Mouse (Mus musculus): ENCODE measurements around the gene Tbc1d22a. TPM values are rescaled to one million over a fixed set of nuclear protein-coding genes. Genes with fewer than 3 reads are reported as not detected.

The Tbc1d22a gene
- polyA plus RNA-seq, 1 experiment from 2014 or later: 16.6 TPM

- no peaks in the 10 kb centered on the region for H3K4me1 ChIP-seq (ENCODE audit: insufficient read depth, low read length)
- ATAC-seq (ENCODE audit: low FRiP score, low TSS enrichment): no peak
- no peak overlapping the region for H3K9ac ChIP-seq (replicated peaks; ENCODE audit: low read length)
- no peak overlapping the region for H3K4me2 ChIP-seq (replicated peaks; ENCODE audit: low read depth, low read length)
- H3K27me3 ChIP-seq (ENCODE audit: insufficient read depth, low read length): no peaks in the 10 kb centered on the region
- H3K36me3 ChIP-seq (ENCODE audit: insufficient read depth, low read length): no peaks in the 10 kb centered on the region
- no peak overlapping the region for H3K4me3 ChIP-seq (ENCODE audit: low read length)
- H3K9me3 ChIP-seq (ENCODE audit: low read length): no peaks in the 10 kb centered on the region
- 72% methylated on average over 8 of the region's 8 CpGs for WGBS
- no peak overlapping the region for H3K27ac ChIP-seq (ENCODE audit: low read length)
These were observed 248.4 kb downstream of the Tbc1d22a start for GRCm38 (mm10) chr15:86462636-86463035.

DNA sequence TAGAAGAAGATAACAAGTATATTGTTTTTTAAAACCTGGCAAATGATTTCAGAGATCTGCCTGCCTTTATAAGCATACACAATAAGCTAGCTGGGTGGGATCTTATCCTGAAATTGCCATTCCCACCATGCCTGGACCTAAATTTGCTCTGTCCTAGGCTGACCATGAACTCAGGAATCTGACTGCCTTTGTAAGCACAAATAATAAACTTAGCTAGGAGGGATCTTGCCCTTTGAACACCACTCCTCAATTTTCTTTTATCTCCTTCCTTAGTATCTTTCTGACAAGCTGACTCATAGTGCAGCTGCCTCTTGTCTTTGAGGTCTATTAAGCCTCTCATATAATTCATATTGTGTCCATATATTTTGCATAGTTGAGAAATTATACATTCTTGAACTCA lies 253.8 kb downstream of the Tbc1d22a start:
- Histone ChIP-seq H3K4me1 (ENCODE audit: insufficient read depth, low read length) (no peaks in the 10 kb centered on the region), H3K4me3 (ENCODE audit: low read length) (no peak overlapping the region), H3K27ac (ENCODE audit: low read length) (no peak overlapping the region), H3K36me3 (ENCODE audit: insufficient read depth, low read length) (no peaks in the 10 kb centered on the region), H3K4me2 (replicated peaks; ENCODE audit: low read depth, low read length) (no peak overlapping the region), H3K9ac (replicated peaks; ENCODE audit: low read length) (no peak overlapping the region), H3K9me3 (ENCODE audit: low read length) (peaks cover 20% of the 10 kb centered on the region), H3K27me3 (ENCODE audit: insufficient read depth, low read length) (no peaks in the 10 kb centered on the region)
- no peak for ATAC-seq (ENCODE audit: low FRiP score, low TSS enrichment)

- no peak overlapping the region for H3K27ac ChIP-seq (ENCODE audit: low read length)
- H3K27me3 ChIP-seq (ENCODE audit: insufficient read depth, low read length): no peaks in the 10 kb centered on the region
- no peak for ATAC-seq (ENCODE audit: low FRiP score, low TSS enrichment)
- H3K4me2 ChIP-seq (replicated peaks; ENCODE audit: low read depth, low read length): no peak overlapping the region
- no peaks in the 10 kb centered on the region for H3K36me3 ChIP-seq (ENCODE audit: insufficient read depth, low read length)
- no peak overlapping the region for H3K9ac ChIP-seq (replicated peaks; ENCODE audit: low read length)
- H3K4me1 ChIP-seq (ENCODE audit: insufficient read depth, low read length): 0 out of 2 replicates have a peak, but pooled peaks cover under 1% of the 10 kb centered on the region
- WGBS: 78% methylated on average over 7 of the region's 7 CpGs
- peaks cover 20% of the 10 kb centered on the region for H3K9me3 ChIP-seq (ENCODE audit: low read length)
- no peak overlapping the region for H3K4me3 ChIP-seq (ENCODE audit: low read length)
These were observed 256.9 kb downstream of the Tbc1d22a start for GRCm38 (mm10) chr15:86471136-86471535.

DNA sequence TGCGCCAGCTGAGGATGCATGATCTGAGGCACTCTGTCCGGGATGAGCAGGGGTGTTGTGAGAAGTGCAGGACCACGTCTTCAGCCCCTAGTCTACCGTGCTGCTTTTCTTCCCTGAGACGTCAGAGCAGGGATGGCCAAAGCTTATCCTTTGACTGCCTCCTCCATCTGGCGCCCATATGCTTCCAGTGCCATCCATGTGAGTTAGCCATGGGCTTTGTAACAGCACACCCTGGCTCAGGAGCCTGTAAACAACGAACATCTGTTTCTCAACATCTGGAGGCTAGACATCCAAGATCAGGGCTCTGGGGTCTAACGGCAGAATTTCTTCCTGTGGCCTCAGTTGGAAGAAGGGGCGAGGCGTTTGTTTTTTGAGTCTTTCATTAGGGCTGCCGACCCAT lies 259.2 kb downstream of the Tbc1d22a start:
- ATAC-seq (ENCODE audit: low FRiP score, low TSS enrichment): no peak
- H3K27ac ChIP-seq (ENCODE audit: low read length): no peak overlapping the region
- no peak overlapping the region for H3K4me2 ChIP-seq (replicated peaks; ENCODE audit: low read depth, low read length)
- H3K27me3 ChIP-seq (ENCODE audit: insufficient read depth, low read length): no peaks in the 10 kb centered on the region
- H3K36me3 ChIP-seq (ENCODE audit: insufficient read depth, low read length): no peaks in the 10 kb centered on the region
- no peak overlapping the region for H3K4me3 ChIP-seq (ENCODE audit: low read length)
- peaks cover 24% of the 10 kb centered on the region for H3K4me1 ChIP-seq (ENCODE audit: insufficient read depth, low read length)
- H3K9me3 ChIP-seq (ENCODE audit: low read length): peaks cover 15% of the 10 kb centered on the region
- no peak overlapping the region for H3K9ac ChIP-seq (replicated peaks; ENCODE audit: low read length)
- WGBS: 56% methylated on average over 11 of the region's 11 CpGs

GRCm38 (mm10) chr15:86474951-86475350 lies 260.7 kb downstream of the Tbc1d22a start:
- no peak overlapping the region for H3K4me2 ChIP-seq (replicated peaks; ENCODE audit: low read depth, low read length)
- no peaks in the 10 kb centered on the region for H3K36me3 ChIP-seq (ENCODE audit: insufficient read depth, low read length)
- no peak overlapping the region for H3K9ac ChIP-seq (replicated peaks; ENCODE audit: low read length)
- no peak overlapping the region for H3K27ac ChIP-seq (ENCODE audit: low read length)
- peaks cover under 1% of the 10 kb centered on the region; the same call in 1 of the 2 replicates for H3K9me3 ChIP-seq (ENCODE audit: low read length)
- peaks cover 32% of the 10 kb centered on the region for H3K4me1 ChIP-seq (ENCODE audit: insufficient read depth, low read length)
- H3K4me3 ChIP-seq (ENCODE audit: low read length): no peak overlapping the region
- WGBS: 66% methylated on average over 5 of the region's 5 CpGs
- ATAC-seq (ENCODE audit: low FRiP score, low TSS enrichment): no peak
- H3K27me3 ChIP-seq (ENCODE audit: insufficient read depth, low read length): no peaks in the 10 kb centered on the region

GRCm38 (mm10) chr15:86476483-86476882 lies 262.2 kb downstream of the Tbc1d22a start:
- no peak overlapping the region for H3K4me3 ChIP-seq (ENCODE audit: low read length)
- 74% methylated on average over 6 of the region's 6 CpGs for WGBS
- ATAC-seq (ENCODE audit: low FRiP score, low TSS enrichment): no peak
- no peaks in the 10 kb centered on the region for H3K9me3 ChIP-seq (ENCODE audit: low read length)
- H3K27me3 ChIP-seq (ENCODE audit: insufficient read depth, low read length): no peaks in the 10 kb centered on the region
- peaks cover 32% of the 10 kb centered on the region for H3K4me1 ChIP-seq (ENCODE audit: insufficient read depth, low read length)
- peak overlapping the region; percentile 56 for H3K27ac ChIP-seq (ENCODE audit: low read length)
- no peak overlapping the region for H3K4me2 ChIP-seq (replicated peaks; ENCODE audit: low read depth, low read length)
- H3K36me3 ChIP-seq (ENCODE audit: insufficient read depth, low read length): no peaks in the 10 kb centered on the region
- H3K9ac ChIP-seq (replicated peaks; ENCODE audit: low read length): no peak overlapping the region

GRCm38 (mm10) chr15:86477032-86477431 lies 262.8 kb downstream of the Tbc1d22a start:
- Histone ChIP-seq H3K27ac (ENCODE audit: low read length) (peak overlapping the region; percentile 56), H3K9ac (replicated peaks; ENCODE audit: low read length) (no peak overlapping the region), H3K27me3 (ENCODE audit: insufficient read depth, low read length) (no peaks in the 10 kb centered on the region), H3K4me3 (ENCODE audit: low read length) (no peak overlapping the region), H3K36me3 (ENCODE audit: insufficient read depth, low read length) (no peaks in the 10 kb centered on the region), H3K4me1 (ENCODE audit: insufficient read depth, low read length) (peaks cover 32% of the 10 kb centered on the region), H3K9me3 (ENCODE audit: low read length) (no peaks in the 10 kb centered on the region), H3K4me2 (replicated peaks; ENCODE audit: low read depth, low read length) (no peak overlapping the region)
- ATAC-seq (ENCODE audit: low FRiP score, low TSS enrichment): peak; percentile 49
- 14% methylated on average over 6 of the region's 6 CpGs for WGBS

GRCm38 (mm10) chr15:86477471-86477992 lies 263.3 kb downstream of the Tbc1d22a start:
- Histone ChIP-seq H3K27me3 (ENCODE audit: insufficient read depth, low read length) (no peaks in the 10 kb centered on the region), H3K4me2 (replicated peaks; ENCODE audit: low read depth, low read length) (no peak overlapping the region), H3K4me3 (ENCODE audit: low read length) (no peak overlapping the region), H3K4me1 (ENCODE audit: insufficient read depth, low read length) (peaks cover 32% of the 10 kb centered on the region), H3K9me3 (ENCODE audit: low read length) (no peaks in the 10 kb centered on the region), H3K36me3 (ENCODE audit: insufficient read depth, low read length) (no peaks in the 10 kb centered on the region), H3K9ac (replicated peaks; ENCODE audit: low read length) (no peak overlapping the region), H3K27ac (ENCODE audit: low read length) (peak overlapping the region; percentile 56)
- peak; percentile 63 for ATAC-seq (ENCODE audit: low FRiP score, low TSS enrichment)

DNA sequence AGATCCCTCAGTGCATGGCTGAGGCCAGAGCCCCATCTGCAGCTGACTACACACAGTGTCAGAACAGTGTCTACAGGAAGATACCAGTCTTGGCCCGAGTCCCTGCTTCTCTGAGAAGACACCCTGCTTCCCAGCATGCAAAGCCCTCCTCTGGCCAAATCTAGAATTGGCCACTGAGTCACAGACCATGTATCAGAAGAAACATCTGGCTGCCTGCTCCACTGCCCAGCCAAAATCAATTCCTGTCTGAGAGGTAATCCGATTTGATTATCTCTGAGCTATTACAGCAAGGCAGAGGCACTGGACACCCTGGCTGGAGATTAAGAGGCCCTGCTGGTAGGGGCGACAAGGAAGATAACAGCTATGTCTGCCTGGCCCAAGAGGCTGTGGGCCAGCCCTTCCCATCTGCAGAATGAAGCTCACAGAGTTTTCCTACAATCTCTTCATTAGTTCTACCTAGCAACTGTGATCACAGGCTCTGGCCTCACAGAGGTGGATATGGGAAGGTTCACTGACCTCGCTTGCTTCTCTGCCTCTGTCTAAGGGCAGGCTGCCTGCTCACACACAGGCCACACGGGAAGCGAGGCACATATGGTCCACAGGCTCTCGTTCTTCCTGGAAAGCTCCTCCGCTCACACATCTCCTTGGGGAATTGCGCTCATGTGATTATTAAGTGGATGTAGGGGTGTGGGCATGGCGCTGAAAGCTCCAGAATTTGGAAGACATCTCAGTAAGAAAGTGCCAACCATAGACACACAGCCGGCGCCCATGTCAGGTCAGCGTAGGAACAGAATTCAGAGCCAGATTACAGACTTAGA lies 264.6 kb downstream of the Tbc1d22a start:
- H3K27ac ChIP-seq (ENCODE audit: low read length): no peak overlapping the region
- H3K4me2 ChIP-seq (replicated peaks; ENCODE audit: low read depth, low read length): no peak overlapping the region
- no peak for ATAC-seq (ENCODE audit: low FRiP score, low TSS enrichment)
- peaks cover 32% of the 10 kb centered on the region for H3K4me1 ChIP-seq (ENCODE audit: insufficient read depth, low read length)
- no peaks in the 10 kb centered on the region for H3K36me3 ChIP-seq (ENCODE audit: insufficient read depth, low read length)
- no peaks in the 10 kb centered on the region for H3K27me3 ChIP-seq (ENCODE audit: insufficient read depth, low read length)
- no peaks in the 10 kb centered on the region for H3K9me3 ChIP-seq (ENCODE audit: low read length)
- no peak overlapping the region for H3K9ac ChIP-seq (replicated peaks; ENCODE audit: low read length)
- WGBS: 64% methylated on average over 13 of the region's 13 CpGs
- H3K4me3 ChIP-seq (ENCODE audit: low read length): no peak overlapping the region

- no peak for ATAC-seq (ENCODE audit: low FRiP score, low TSS enrichment)
- no peaks in the 10 kb centered on the region for H3K9me3 ChIP-seq (ENCODE audit: low read length)
- no peaks in the 10 kb centered on the region for H3K36me3 ChIP-seq (ENCODE audit: insufficient read depth, low read length)
- no peak overlapping the region for H3K4me2 ChIP-seq (replicated peaks; ENCODE audit: low read depth, low read length)
- H3K9ac ChIP-seq (replicated peaks; ENCODE audit: low read length): no peak overlapping the region
- no peaks in the 10 kb centered on the region for H3K27me3 ChIP-seq (ENCODE audit: insufficient read depth, low read length)
- no peak overlapping the region for H3K27ac ChIP-seq (ENCODE audit: low read length)
- 54% methylated on average over 5 of the region's 5 CpGs for WGBS
- H3K4me1 ChIP-seq (ENCODE audit: insufficient read depth, low read length): peaks cover 30% of the 10 kb centered on the region
- no peak overlapping the region for H3K4me3 ChIP-seq (ENCODE audit: low read length)
These were observed 268.1 kb downstream of the Tbc1d22a start for GRCm38 (mm10) chr15:86482362-86482761.

Data from kidney, embryonic 16.5 days (tissue).